Mouse (Mus musculus): ENCODE data around the gene Sptlc2. TPM values are rescaled to one million over a fixed set of nuclear protein-coding genes. Genes with fewer than 3 reads are reported as not detected.

Sptlc2 gene
- polyA plus RNA-seq, 1 experiment from 2014 or later: 76.9 TPM

Small RNAs within 50 kb of the gene (microRNA-seq; reads per million reads assigned to microRNA genes)
- gene Gm47293 (not detected), gene Mir3068 (37.4 reads per million, percentile 41 among the genes with 10 or more reads in this experiment)

Other genes starting within 250 kb of the Sptlc2 start
- 36.9 and 38.0 TPM in 2 replicates for gene Gstz1, start 241.2 kb downstream of the Sptlc2 start, polyA plus RNA-seq (2016; fragmentation: Nextera tagmentation; extraction: Ambion mirVana)
- gene Pomt2, start 240.4 kb downstream of the Sptlc2 start, polyA plus RNA-seq (2016; fragmentation: Nextera tagmentation; extraction: Ambion mirVana): 16.1 and 16.3 TPM in 2 replicates
- 2.1 and 2.3 TPM in 2 replicates for gene Samd15, start 188.6 kb downstream of the Sptlc2 start, polyA plus RNA-seq (2016; fragmentation: Nextera tagmentation; extraction: Ambion mirVana)
- 2.0 and 2.4 TPM in 2 replicates for gene Tmed8, start 187.9 kb downstream of the Sptlc2 start, polyA plus RNA-seq (2016; fragmentation: Nextera tagmentation; extraction: Ambion mirVana)
- gene Noxred1, start 149.6 kb downstream of the Sptlc2 start, polyA plus RNA-seq (2016; fragmentation: Nextera tagmentation; extraction: Ambion mirVana): 0.80 and 0.90 TPM in 2 replicates
- 37.4 and 39.7 TPM in 2 replicates for gene Vipas39, start 122.1 kb downstream of the Sptlc2 start, polyA plus RNA-seq (2016; fragmentation: Nextera tagmentation; extraction: Ambion mirVana)
- gene Ahsa1, start 121.9 kb downstream of the Sptlc2 start, polyA plus RNA-seq (2016; fragmentation: Nextera tagmentation; extraction: Ambion mirVana): 237 and 277 TPM in 2 replicates
- 0.71 and 0.84 TPM in 2 replicates for gene Ism2, start 88.7 kb downstream of the Sptlc2 start, polyA plus RNA-seq (2016; fragmentation: Nextera tagmentation; extraction: Ambion mirVana)
- gene Slirp, start 55.5 kb upstream of the Sptlc2 start, polyA plus RNA-seq (2016; fragmentation: Nextera tagmentation; extraction: Ambion mirVana): 265 and 273 TPM in 2 replicates
- gene Alkbh1, start 55.7 kb upstream of the Sptlc2 start, polyA plus RNA-seq (2016; fragmentation: Nextera tagmentation; extraction: Ambion mirVana): 49.2 and 61.9 TPM in 2 replicates
- 94.5 and 116 TPM in 2 replicates for gene Snw1, start 83.9 kb upstream of the Sptlc2 start, polyA plus RNA-seq (2016; fragmentation: Nextera tagmentation; extraction: Ambion mirVana)
- gene Gm5788, start 106.4 kb upstream of the Sptlc2 start, polyA plus RNA-seq (2016; fragmentation: Nextera tagmentation; extraction: Ambion mirVana): not detected in 2 replicates
- not detected in 2 replicates for gene Gm8300, start 126.0 kb upstream of the Sptlc2 start, polyA plus RNA-seq (2016; fragmentation: Nextera tagmentation; extraction: Ambion mirVana)
- not detected in 2 replicates for gene Oog1, start 214.3 kb upstream of the Sptlc2 start, polyA plus RNA-seq (2016; fragmentation: Nextera tagmentation; extraction: Ambion mirVana)
- not detected in 2 replicates for gene Gm4027, start 230.5 kb upstream of the Sptlc2 start, polyA plus RNA-seq (2016; fragmentation: Nextera tagmentation; extraction: Ambion mirVana)